Mouse (Mus musculus): Measurements from ENCODE around the gene Zdhhc21.

Gene Zdhhc21

DNA sequence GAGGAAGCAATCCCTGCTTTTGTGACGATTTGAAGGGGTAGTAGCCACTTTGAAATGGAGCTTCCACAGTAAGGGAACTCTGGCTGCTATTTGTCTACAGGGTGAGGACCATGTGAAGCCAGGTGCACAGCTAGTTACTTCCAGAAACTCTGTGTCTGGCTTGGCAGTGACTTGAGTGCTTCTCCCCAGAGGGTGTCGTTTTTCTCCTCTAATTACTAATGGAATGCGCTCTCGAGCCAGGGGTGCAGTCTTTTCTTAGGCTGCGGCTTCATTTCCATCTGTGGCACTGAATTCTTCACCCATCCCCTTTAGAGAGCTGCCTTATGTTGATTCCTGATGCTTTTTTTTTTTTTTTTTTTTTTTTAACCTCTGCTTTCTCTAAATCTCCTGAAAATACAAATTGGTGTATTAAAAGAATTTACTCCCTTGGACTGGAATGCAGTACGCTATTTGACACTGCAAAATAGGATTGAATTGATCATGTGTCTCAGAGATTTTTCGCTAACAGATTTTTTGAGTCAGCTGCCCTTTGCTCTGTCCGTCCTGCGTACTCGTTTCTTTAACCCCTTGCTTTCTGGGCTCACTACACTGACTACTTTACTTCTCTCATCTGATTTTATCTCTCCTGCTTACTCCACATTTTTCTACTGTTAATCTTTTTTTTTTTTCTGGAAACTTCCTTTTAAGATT is 97.2 kb downstream of the Zdhhc21 start:
- DNase-seq, result no peak

DNA sequence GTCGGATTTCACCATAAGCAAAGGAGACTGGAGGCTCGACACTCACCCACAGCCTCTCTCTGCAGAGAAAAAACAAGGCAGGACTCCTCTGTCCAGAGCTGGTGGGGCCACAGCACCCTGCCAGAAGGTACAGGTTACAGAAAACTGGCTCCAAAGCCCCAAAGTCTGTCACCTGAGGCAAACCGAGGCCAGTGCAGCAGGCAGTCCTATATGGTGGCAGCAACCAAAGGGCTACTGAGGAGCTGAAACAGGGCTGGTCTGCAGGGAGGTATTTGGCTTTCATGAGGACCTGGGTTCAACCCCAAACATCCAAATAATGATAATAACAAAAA is 103.5 kb downstream of the Zdhhc21 start:
- DNase-seq, result no peak

DNA sequence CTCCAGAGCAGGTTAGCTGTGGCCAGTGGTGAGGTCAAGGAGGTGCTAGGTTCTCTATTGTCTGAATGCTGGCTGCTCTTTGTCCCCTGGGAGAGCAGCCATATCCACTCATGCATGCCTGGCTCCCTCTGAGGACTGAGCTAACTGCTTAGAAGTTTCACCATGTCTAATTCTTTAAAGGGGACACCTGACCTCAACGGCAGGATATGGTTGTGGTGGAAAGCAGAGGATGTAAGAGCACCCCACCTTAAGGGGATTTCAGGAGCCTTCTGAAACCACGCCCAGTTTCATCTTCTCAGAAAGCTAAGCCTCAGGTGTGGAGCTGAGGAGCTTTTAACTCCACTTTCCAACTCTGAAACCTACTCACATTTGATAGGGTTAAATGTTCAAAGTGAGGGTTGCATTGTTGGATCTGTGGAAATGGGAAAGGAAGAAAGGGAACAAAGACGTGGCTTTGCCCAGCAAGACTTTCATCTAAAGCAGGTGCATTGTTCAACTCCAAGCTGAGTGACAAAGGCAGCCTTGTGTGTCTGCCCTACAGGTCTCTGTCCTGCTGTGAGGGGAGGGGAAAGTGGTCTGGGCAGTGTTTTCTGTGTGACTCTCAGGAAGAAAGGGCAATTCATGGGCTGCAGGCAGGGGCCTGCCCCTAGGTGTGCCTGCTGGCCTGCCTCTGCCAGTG is 104.0 kb downstream of the Zdhhc21 start:
- no peak for DNase-seq

Data from heart, adult 11 months (tissue).